Mouse (Mus musculus): ENCODE measurements around the gene Abcc9. TPM values are rescaled to one million over a fixed set of nuclear protein-coding genes. Genes with fewer than 3 reads are reported as not detected.
A peak's percentile ranks its signal among the peaks of the same experiment; 100 is the strongest.

Abcc9 gene
- polyA plus RNA-seq, 1 experiment from 2014 or later: 7.8 TPM

- H3K4me3 ChIP-seq (ENCODE audit: low read length): no peak overlapping the region
- ATAC-seq: no peak
- WGBS: 91% methylated on average over 1 of the region's 1 CpGs
- no peaks in the 10 kb centered on the region for H3K27me3 ChIP-seq (replicated peaks; ENCODE audit: control insufficient read depth, insufficient read depth, low read length)
- no peaks in the 10 kb centered on the region for H3K36me3 ChIP-seq (ENCODE audit: control insufficient read depth, insufficient read depth, low read length)
- H3K4me2 ChIP-seq (ENCODE audit: low read depth, low read length): no peak overlapping the region
- no peak overlapping the region for H3K9ac ChIP-seq (ENCODE audit: low read depth, low read length)
- no peaks in the 10 kb centered on the region for H3K9me3 ChIP-seq (ENCODE audit: control insufficient read depth, low read length)
- H3K27ac ChIP-seq (ENCODE audit: low read length): no peak overlapping the region
- H3K4me1 ChIP-seq (ENCODE audit: control insufficient read depth, insufficient read depth, low read length): no peaks in the 10 kb centered on the region
Observed at GRCm38 (mm10) chr6:142652175-142652574, 49.9 kb downstream of the Abcc9 start.

- no peaks in the 10 kb centered on the region for H3K4me1 ChIP-seq (ENCODE audit: control insufficient read depth, insufficient read depth, low read length)
- no peak overlapping the region for H3K27ac ChIP-seq (ENCODE audit: low read length)
- no peaks in the 10 kb centered on the region for H3K36me3 ChIP-seq (ENCODE audit: control insufficient read depth, insufficient read depth, low read length)
- H3K4me3 ChIP-seq (ENCODE audit: low read length): no peak overlapping the region
- WGBS: 58% methylated on average over 3 of the region's 3 CpGs
- no peak overlapping the region for H3K4me2 ChIP-seq (ENCODE audit: low read depth, low read length)
- H3K9me3 ChIP-seq (ENCODE audit: control insufficient read depth, low read length): no peaks in the 10 kb centered on the region
- no peaks in the 10 kb centered on the region for H3K27me3 ChIP-seq (replicated peaks; ENCODE audit: control insufficient read depth, insufficient read depth, low read length)
- ATAC-seq: no peak
- no peak overlapping the region for H3K9ac ChIP-seq (ENCODE audit: low read depth, low read length)
Observed at GRCm38 (mm10) chr6:142649331-142649730, 52.8 kb downstream of the Abcc9 start.

GRCm38 (mm10) chr6:142645474-142645873 lies 56.6 kb downstream of the Abcc9 start:
- no peaks in the 10 kb centered on the region for H3K9me3 ChIP-seq (ENCODE audit: control insufficient read depth, low read length)
- no peaks in the 10 kb centered on the region for H3K27me3 ChIP-seq (replicated peaks; ENCODE audit: control insufficient read depth, insufficient read depth, low read length)
- WGBS: 75% methylated on average over 7 of the region's 7 CpGs
- no peak overlapping the region for H3K27ac ChIP-seq (ENCODE audit: low read length)
- no peak overlapping the region for H3K4me2 ChIP-seq (ENCODE audit: low read depth, low read length)
- no peak overlapping the region for H3K9ac ChIP-seq (ENCODE audit: low read depth, low read length)
- H3K4me1 ChIP-seq (ENCODE audit: control insufficient read depth, insufficient read depth, low read length): no peaks in the 10 kb centered on the region
- no peak for ATAC-seq
- no peak overlapping the region for H3K4me3 ChIP-seq (ENCODE audit: low read length)
- no peaks in the 10 kb centered on the region for H3K36me3 ChIP-seq (ENCODE audit: control insufficient read depth, insufficient read depth, low read length)

GRCm38 (mm10) chr6:142639301-142639700 lies 62.8 kb downstream of the Abcc9 start:
- H3K4me1 ChIP-seq (ENCODE audit: control insufficient read depth, insufficient read depth, low read length): no peaks in the 10 kb centered on the region
- H3K27ac ChIP-seq (ENCODE audit: low read length): no peak overlapping the region
- H3K9ac ChIP-seq (ENCODE audit: low read depth, low read length): no peak overlapping the region
- no peaks in the 10 kb centered on the region for H3K27me3 ChIP-seq (replicated peaks; ENCODE audit: control insufficient read depth, insufficient read depth, low read length)
- WGBS: 81% methylated on average over 10 of the region's 10 CpGs
- no peaks in the 10 kb centered on the region for H3K9me3 ChIP-seq (ENCODE audit: control insufficient read depth, low read length)
- H3K4me3 ChIP-seq (ENCODE audit: low read length): no peak overlapping the region
- no peak overlapping the region for H3K4me2 ChIP-seq (ENCODE audit: low read depth, low read length)
- ATAC-seq: no peak
- H3K36me3 ChIP-seq (ENCODE audit: control insufficient read depth, insufficient read depth, low read length): no peaks in the 10 kb centered on the region

- no peak overlapping the region for H3K9ac ChIP-seq (ENCODE audit: low read depth, low read length)
- ATAC-seq: 0 out of 2 replicates have a peak, but pooled peaks have one; percentile 26
Observed at GRCm38 (mm10) chr6:142635654-142636053, 66.5 kb downstream of the Abcc9 start.

GRCm38 (mm10) chr6:142635185-142635583 lies 66.9 kb downstream of the Abcc9 start:
- Histone ChIP-seq H3K27ac (ENCODE audit: low read length) (no peak overlapping the region), H3K4me2 (ENCODE audit: low read depth, low read length) (no peak overlapping the region), H3K36me3 (ENCODE audit: control insufficient read depth, insufficient read depth, low read length) (no peaks in the 10 kb centered on the region), H3K4me1 (ENCODE audit: control insufficient read depth, insufficient read depth, low read length) (no peaks in the 10 kb centered on the region), H3K27me3 (replicated peaks; ENCODE audit: control insufficient read depth, insufficient read depth, low read length) (no peaks in the 10 kb centered on the region), H3K9ac (ENCODE audit: low read depth, low read length) (no peak overlapping the region), H3K4me3 (ENCODE audit: low read length) (no peak overlapping the region), H3K9me3 (ENCODE audit: control insufficient read depth, low read length) (no peaks in the 10 kb centered on the region)
- no peak for ATAC-seq

More at GRCm38 (mm10) chr6:142635654-142636053, 66.5 kb downstream of the Abcc9 start:
- Histone ChIP-seq H3K27me3 (replicated peaks; ENCODE audit: control insufficient read depth, insufficient read depth, low read length) (no peaks in the 10 kb centered on the region), H3K27ac (ENCODE audit: low read length) (no peak overlapping the region), H3K9me3 (ENCODE audit: control insufficient read depth, low read length) (no peaks in the 10 kb centered on the region), H3K36me3 (ENCODE audit: control insufficient read depth, insufficient read depth, low read length) (no peaks in the 10 kb centered on the region), H3K4me1 (ENCODE audit: control insufficient read depth, insufficient read depth, low read length) (no peaks in the 10 kb centered on the region), H3K4me3 (ENCODE audit: low read length) (no peak overlapping the region), H3K4me2 (ENCODE audit: low read depth, low read length) (no peak overlapping the region)
- WGBS: 64% methylated on average over 4 of the region's 4 CpGs

- Histone ChIP-seq H3K4me2 (ENCODE audit: low read depth, low read length) (no peak overlapping the region), H3K4me1 (ENCODE audit: control insufficient read depth, insufficient read depth, low read length) (no peaks in the 10 kb centered on the region), H3K27ac (ENCODE audit: low read length) (no peak overlapping the region), H3K36me3 (ENCODE audit: control insufficient read depth, insufficient read depth, low read length) (no peaks in the 10 kb centered on the region), H3K9me3 (ENCODE audit: control insufficient read depth, low read length) (no peaks in the 10 kb centered on the region), H3K4me3 (ENCODE audit: low read length) (no peak overlapping the region), H3K9ac (ENCODE audit: low read depth, low read length) (no peak overlapping the region), H3K27me3 (replicated peaks; ENCODE audit: control insufficient read depth, insufficient read depth, low read length) (no peaks in the 10 kb centered on the region)
- ATAC-seq: no peak
- 61% methylated on average over 10 of the region's 10 CpGs for WGBS
Observed at GRCm38 (mm10) chr6:142634530-142635184, 67.5 kb downstream of the Abcc9 start.

GRCm38 (mm10) chr6:142623351-142623750 lies 78.8 kb downstream of the Abcc9 start:
- no peaks in the 10 kb centered on the region for H3K27me3 ChIP-seq (replicated peaks; ENCODE audit: control insufficient read depth, insufficient read depth, low read length)
- ATAC-seq: no peak
- H3K9ac ChIP-seq (ENCODE audit: low read depth, low read length): no peak overlapping the region
- no peak overlapping the region for H3K4me3 ChIP-seq (ENCODE audit: low read length)
- H3K36me3 ChIP-seq (ENCODE audit: control insufficient read depth, insufficient read depth, low read length): no peaks in the 10 kb centered on the region
- no peaks in the 10 kb centered on the region for H3K4me1 ChIP-seq (ENCODE audit: control insufficient read depth, insufficient read depth, low read length)
- 53% methylated on average over 6 of the region's 6 CpGs for WGBS
- no peak overlapping the region for H3K27ac ChIP-seq (ENCODE audit: low read length)
- H3K9me3 ChIP-seq (ENCODE audit: control insufficient read depth, low read length): no peaks in the 10 kb centered on the region
- H3K4me2 ChIP-seq (ENCODE audit: low read depth, low read length): no peak overlapping the region

- Histone ChIP-seq H3K9me3 (ENCODE audit: control insufficient read depth, low read length) (no peaks in the 10 kb centered on the region), H3K27me3 (replicated peaks; ENCODE audit: control insufficient read depth, insufficient read depth, low read length) (no peaks in the 10 kb centered on the region), H3K4me3 (ENCODE audit: low read length) (no peak overlapping the region), H3K9ac (ENCODE audit: low read depth, low read length) (no peak overlapping the region), H3K4me2 (ENCODE audit: low read depth, low read length) (no peak overlapping the region), H3K36me3 (ENCODE audit: control insufficient read depth, insufficient read depth, low read length) (no peaks in the 10 kb centered on the region), H3K27ac (ENCODE audit: low read length) (no peak overlapping the region), H3K4me1 (ENCODE audit: control insufficient read depth, insufficient read depth, low read length) (no peaks in the 10 kb centered on the region)
- no peak for ATAC-seq
- 32% methylated on average over 3 of the region's 3 CpGs for WGBS
Observed at GRCm38 (mm10) chr6:142616659-142617058, 85.5 kb downstream of the Abcc9 start.

- no peak for ATAC-seq
- no peak overlapping the region for H3K4me2 ChIP-seq (ENCODE audit: low read depth, low read length)
- no peaks in the 10 kb centered on the region for H3K4me1 ChIP-seq (ENCODE audit: control insufficient read depth, insufficient read depth, low read length)
- no peaks in the 10 kb centered on the region for H3K27me3 ChIP-seq (replicated peaks; ENCODE audit: control insufficient read depth, insufficient read depth, low read length)
- H3K36me3 ChIP-seq (ENCODE audit: control insufficient read depth, insufficient read depth, low read length): no peaks in the 10 kb centered on the region
- no peak overlapping the region for H3K27ac ChIP-seq (ENCODE audit: low read length)
- H3K9ac ChIP-seq (ENCODE audit: low read depth, low read length): no peak overlapping the region
- no peaks in the 10 kb centered on the region for H3K9me3 ChIP-seq (ENCODE audit: control insufficient read depth, low read length)
- WGBS: 76% methylated on average over 10 of the region's 10 CpGs
- no peak overlapping the region for H3K4me3 ChIP-seq (ENCODE audit: low read length)
Observed at GRCm38 (mm10) chr6:142614324-142614723, 87.8 kb downstream of the Abcc9 start.

All from intestine, embryonic 16.5 days (tissue).